Mouse (Mus musculus): ENCODE results near the gene Phlda3. TPM values are rescaled to one million over a fixed set of nuclear protein-coding genes. Genes with fewer than 3 reads are reported as not detected.
A peak's percentile ranks its signal among the peaks of the same experiment; 100 is the strongest.

Gene Phlda3
- polyA plus RNA-seq, 1 experiment from 2014 or later = 4.0 TPM

DNA sequence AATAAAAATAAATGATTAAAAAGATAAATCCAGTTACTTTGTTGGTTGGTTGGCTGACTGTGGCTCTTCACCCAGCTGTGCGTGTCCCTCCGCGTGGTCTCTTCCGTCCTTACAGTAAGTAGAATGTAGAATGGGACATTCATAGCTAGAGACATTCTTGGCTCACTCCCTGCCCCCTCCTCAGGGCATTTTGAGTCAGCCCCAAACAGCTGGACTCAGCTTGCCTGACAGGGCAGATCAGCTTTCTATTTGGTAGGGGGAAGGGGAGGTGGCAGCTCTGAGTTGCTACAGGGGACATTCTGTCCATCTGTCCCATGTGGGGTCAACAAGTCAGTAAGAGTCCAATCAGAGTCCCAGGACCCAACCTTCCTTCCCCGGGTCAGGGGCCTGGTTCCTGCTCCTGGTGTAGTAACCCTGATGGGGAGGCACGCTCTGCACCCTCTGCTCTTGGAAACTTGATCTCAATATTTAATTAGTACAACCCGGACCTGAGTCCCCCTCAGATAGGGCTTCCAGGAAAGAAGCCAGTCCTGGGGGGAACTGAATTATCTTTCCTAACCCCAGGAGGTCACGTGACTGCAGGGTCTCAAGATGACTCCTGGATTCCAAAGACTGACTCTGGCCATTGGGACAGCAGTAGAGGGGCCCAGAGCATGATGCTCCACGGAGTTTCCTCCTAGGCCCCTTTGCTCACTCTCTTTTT lies 2.3 kb upstream of the Phlda3 start:
- peaks cover 31% of the 10 kb centered on the region for H3K27me3 ChIP-seq (ENCODE audit: insufficient read depth, low read length)
- H3K36me3 ChIP-seq (replicated peaks; ENCODE audit: insufficient read depth, low read length) = no peaks in the 10 kb centered on the region
- peaks cover 14% of the 10 kb centered on the region for H3K4me1 ChIP-seq (ENCODE audit: insufficient read depth)
- no peaks in the 10 kb centered on the region for H3K9me3 ChIP-seq (ENCODE audit: low read length)
- H3K4me3 ChIP-seq (ENCODE audit: low read depth, low read length) = no peak overlapping the region
- no peak overlapping the region for H3K4me2 ChIP-seq (ENCODE audit: low read depth, low read length)
- H3K27ac ChIP-seq (ENCODE audit: low read depth) = no peak overlapping the region
- no peak for TF ChIP-seq EP300 (IDR thresholded peaks at IDR 0.05; ENCODE audit: low read depth)
- no peak for ATAC-seq
- WGBS (ENCODE audit: insufficient replicate concordance) = 69% methylated on average over 9 of the region's 9 CpGs
- DNase-seq = no peak
- no peak overlapping the region for H3K9ac ChIP-seq (replicated peaks)

DNA sequence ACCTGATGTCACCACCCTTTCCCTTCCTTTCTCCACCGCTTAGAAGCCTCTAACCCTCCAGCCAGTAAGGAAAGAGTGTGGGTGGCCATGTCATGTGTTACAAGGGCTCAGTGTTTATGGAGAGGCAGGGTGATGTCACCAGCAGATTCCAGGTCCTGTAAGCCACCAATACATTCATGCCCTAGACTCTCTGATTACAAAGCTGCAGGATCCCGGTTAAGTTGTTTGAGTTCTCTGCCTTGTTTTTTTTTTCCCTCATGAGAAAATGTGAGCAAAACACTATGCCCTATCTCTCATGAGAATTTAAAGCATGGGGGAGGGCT lies 1.8 kb upstream of the Phlda3 start:
- H3K36me3 ChIP-seq (replicated peaks; ENCODE audit: insufficient read depth, low read length) = no peaks in the 10 kb centered on the region
- no peak overlapping the region for H3K9ac ChIP-seq (replicated peaks)
- TF ChIP-seq EP300 (IDR thresholded peaks at IDR 0.05; ENCODE audit: low read depth) = no peak
- no peak for TF ChIP-seq CTCF (IDR thresholded peaks at IDR 0.05; ENCODE audit: low read depth)
- H3K27me3 ChIP-seq (ENCODE audit: insufficient read depth, low read length) = peaks cover 31% of the 10 kb centered on the region
- peaks cover 14% of the 10 kb centered on the region for H3K4me1 ChIP-seq (ENCODE audit: insufficient read depth)
- H3K4me2 ChIP-seq (ENCODE audit: low read depth, low read length) = no peak overlapping the region
- no peak overlapping the region for H3K4me3 ChIP-seq (ENCODE audit: low read depth, low read length)
- WGBS (ENCODE audit: insufficient replicate concordance) = 56% methylated on average over 2 of the region's 2 CpGs
- H3K9me3 ChIP-seq (ENCODE audit: low read length) = no peaks in the 10 kb centered on the region
- no peak for DNase-seq
- ATAC-seq = no peak
- H3K27ac ChIP-seq (ENCODE audit: low read depth) = no peak overlapping the region; the same call in 1 of the 2 replicates

DNA sequence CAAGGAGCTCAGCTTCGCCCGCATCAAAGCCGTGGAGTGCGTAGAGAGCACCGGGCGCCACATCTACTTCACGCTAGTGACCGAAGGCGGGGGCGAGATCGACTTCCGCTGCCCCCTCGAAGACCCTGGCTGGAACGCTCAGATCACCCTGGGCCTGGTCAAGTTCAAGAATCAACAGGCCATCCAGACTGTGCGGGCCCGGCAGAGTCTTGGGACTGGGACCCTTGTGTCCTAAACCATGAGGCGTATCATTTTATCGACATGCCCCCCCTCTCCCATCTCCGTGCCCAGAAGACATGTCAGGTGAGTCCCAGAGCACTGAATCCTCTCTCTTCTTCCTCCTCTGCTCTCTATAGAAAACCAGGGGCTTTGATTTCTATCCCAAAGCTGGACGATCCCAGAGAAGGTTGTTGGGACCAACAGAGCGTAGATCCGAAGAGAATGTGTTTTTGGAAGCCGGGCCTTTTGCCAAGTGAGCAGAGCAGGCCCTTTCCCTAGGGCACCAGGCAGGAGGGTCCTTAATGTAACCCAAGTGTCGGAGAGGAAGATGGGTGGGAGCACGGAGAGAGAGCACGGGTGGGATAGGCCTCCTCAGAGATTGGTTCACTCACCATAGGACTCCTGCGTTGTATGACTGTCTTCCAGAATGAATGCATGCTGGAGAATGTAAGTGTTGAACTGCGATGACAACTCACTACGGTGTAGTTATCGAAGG lies 830 bp downstream of the Phlda3 start:
- Histone ChIP-seq H3K36me3 (replicated peaks; ENCODE audit: insufficient read depth, low read length) (no peaks in the 10 kb centered on the region), H3K9me3 (ENCODE audit: low read length) (no peaks in the 10 kb centered on the region), H3K4me1 (ENCODE audit: insufficient read depth) (peaks cover 14% of the 10 kb centered on the region), H3K4me2 (ENCODE audit: low read depth, low read length) (peak overlapping the region; percentile 90), H3K27me3 (ENCODE audit: insufficient read depth, low read length) (peaks cover 31% of the 10 kb centered on the region), H3K4me3 (ENCODE audit: low read depth, low read length) (peak overlapping the region; percentile 55), H3K9ac (replicated peaks) (peak overlapping the region; percentile 58), H3K27ac (ENCODE audit: low read depth) (peak overlapping the region; percentile 18; the same call in 1 of the 2 replicates)
- 33% methylated on average over 30 of the region's 30 CpGs for WGBS (ENCODE audit: insufficient replicate concordance)
- no peak for TF ChIP-seq CTCF (IDR thresholded peaks at IDR 0.05; ENCODE audit: low read depth)
- TF ChIP-seq EP300 (IDR thresholded peaks at IDR 0.05; ENCODE audit: low read depth) = no peak
- DNase-seq (no peak), ATAC-seq (no peak)

DNA sequence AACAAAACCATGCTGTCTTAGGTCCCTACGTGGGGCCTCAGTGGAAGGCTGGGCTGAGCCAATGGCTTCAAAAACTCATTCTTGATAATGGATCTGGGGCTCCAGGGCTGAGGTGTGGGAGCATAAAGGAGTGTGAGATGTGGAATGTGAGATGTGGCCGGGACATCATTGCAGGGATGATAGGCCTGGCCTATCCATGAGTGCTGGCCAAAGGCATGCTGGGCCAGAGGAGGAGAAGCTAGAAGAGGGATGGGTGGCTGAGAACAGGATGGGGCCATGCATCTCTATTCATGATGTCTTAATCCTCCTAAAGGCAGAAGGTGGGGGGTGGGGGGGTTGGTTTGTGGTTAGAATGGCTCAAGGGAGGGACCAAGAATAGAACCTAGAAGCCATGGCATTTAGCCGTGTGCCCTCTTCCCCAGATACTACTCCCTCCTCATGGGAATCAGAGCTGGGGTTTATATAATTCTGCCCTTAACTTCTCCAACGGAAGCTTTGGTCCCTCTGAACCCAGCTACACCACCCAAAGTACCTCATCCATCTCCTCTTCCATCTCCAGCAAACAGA lies 1.5 kb downstream of the Phlda3 start:
- TF ChIP-seq EP300 (IDR thresholded peaks at IDR 0.05; ENCODE audit: low read depth) (no peak), CTCF (IDR thresholded peaks at IDR 0.05; ENCODE audit: low read depth) (no peak)
- WGBS (ENCODE audit: insufficient replicate concordance) = 72% methylated on average over 4 of the region's 4 CpGs
- no peaks in the 10 kb centered on the region for H3K9me3 ChIP-seq (ENCODE audit: low read length)
- H3K4me3 ChIP-seq (ENCODE audit: low read depth, low read length) = peak overlapping the region; percentile 55
- ATAC-seq (no peak), DNase-seq (no peak)
- H3K27me3 ChIP-seq (ENCODE audit: insufficient read depth, low read length) = peaks cover 31% of the 10 kb centered on the region
- H3K4me1 ChIP-seq (ENCODE audit: insufficient read depth) = peaks cover 14% of the 10 kb centered on the region
- no peaks in the 10 kb centered on the region for H3K36me3 ChIP-seq (replicated peaks; ENCODE audit: insufficient read depth, low read length)
- peak overlapping the region; percentile 58; the same call in 1 of the 2 replicates for H3K9ac ChIP-seq (replicated peaks)
- H3K4me2 ChIP-seq (ENCODE audit: low read depth, low read length) = peak overlapping the region; percentile 90
- no peak overlapping the region for H3K27ac ChIP-seq (ENCODE audit: low read depth)

DNA sequence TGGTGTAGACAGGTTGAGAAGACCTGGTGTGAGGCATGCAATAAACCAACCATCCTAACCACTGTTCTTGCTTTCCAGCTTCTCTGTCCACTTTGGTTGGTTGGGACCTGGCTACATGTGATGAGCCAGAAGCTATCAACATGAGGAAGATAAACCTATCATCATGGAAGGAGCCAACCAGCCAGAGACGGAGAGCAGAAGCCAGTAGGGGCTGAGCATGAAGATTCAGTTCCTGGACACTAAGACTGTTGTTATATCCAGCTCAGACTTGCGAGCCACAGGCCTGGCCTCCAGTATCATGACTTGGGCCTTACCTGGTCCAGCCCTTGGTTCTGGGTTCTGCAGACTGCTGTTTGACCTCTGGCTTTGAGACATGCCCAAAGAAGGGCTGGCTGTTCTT lies 2.5 kb downstream of the Phlda3 start:
- Histone ChIP-seq H3K4me3 (ENCODE audit: low read depth, low read length) (no peak overlapping the region), H3K27me3 (ENCODE audit: insufficient read depth, low read length) (peaks cover 31% of the 10 kb centered on the region), H3K4me2 (ENCODE audit: low read depth, low read length) (no peak overlapping the region), H3K36me3 (replicated peaks; ENCODE audit: insufficient read depth, low read length) (no peaks in the 10 kb centered on the region), H3K9me3 (ENCODE audit: low read length) (no peaks in the 10 kb centered on the region), H3K4me1 (ENCODE audit: insufficient read depth) (peaks cover 14% of the 10 kb centered on the region), H3K9ac (replicated peaks) (no peak overlapping the region), H3K27ac (ENCODE audit: low read depth) (no peak overlapping the region)
- no peak for ATAC-seq
- DNase-seq = no peak
- 84% methylated on average over 2 of the region's 2 CpGs for WGBS (ENCODE audit: insufficient replicate concordance)
- TF ChIP-seq EP300 (IDR thresholded peaks at IDR 0.05; ENCODE audit: low read depth) (no peak), CTCF (IDR thresholded peaks at IDR 0.05; ENCODE audit: low read depth) (no peak)

DNA sequence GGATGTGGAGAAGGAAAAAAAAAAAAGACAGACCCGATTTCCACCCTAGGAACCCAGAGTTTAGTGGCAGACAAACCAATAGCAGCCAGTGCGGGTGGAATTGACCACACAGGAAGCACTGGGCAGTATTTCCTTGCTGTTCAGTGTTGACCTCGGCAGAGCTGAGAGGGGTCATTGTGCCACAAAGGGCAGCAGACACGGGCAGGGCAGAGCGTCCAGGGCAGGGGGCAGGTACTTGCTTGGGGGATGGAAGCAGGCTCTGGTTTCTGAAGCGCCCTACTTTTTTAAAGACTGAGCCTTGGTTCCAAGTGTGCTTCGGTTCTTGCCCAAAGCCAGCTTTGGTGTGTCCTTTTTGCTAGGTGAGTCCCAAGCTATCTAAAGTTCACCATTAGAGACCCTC lies 4.3 kb downstream of the Phlda3 start:
- Histone ChIP-seq H3K9ac (replicated peaks) (no peak overlapping the region), H3K36me3 (replicated peaks; ENCODE audit: insufficient read depth, low read length) (no peaks in the 10 kb centered on the region), H3K4me1 (ENCODE audit: insufficient read depth) (peaks cover 14% of the 10 kb centered on the region), H3K9me3 (ENCODE audit: low read length) (no peaks in the 10 kb centered on the region), H3K4me3 (ENCODE audit: low read depth, low read length) (no peak overlapping the region), H3K27ac (ENCODE audit: low read depth) (no peak overlapping the region), H3K4me2 (ENCODE audit: low read depth, low read length) (no peak overlapping the region), H3K27me3 (ENCODE audit: insufficient read depth, low read length) (peaks cover 24% of the 10 kb centered on the region)
- no peak for DNase-seq
- TF ChIP-seq CTCF (IDR thresholded peaks at IDR 0.05; ENCODE audit: low read depth) (no peak), EP300 (IDR thresholded peaks at IDR 0.05; ENCODE audit: low read depth) (no peak)
- WGBS (ENCODE audit: insufficient replicate concordance) = 48% methylated on average over 7 of the region's 7 CpGs
- ATAC-seq = no peak
